Mouse (Mus musculus): ENCODE results near the gene Pcbd2. TPM values are rescaled to one million over a fixed set of nuclear protein-coding genes. Genes with fewer than 3 reads are reported as not detected.
"Not testable (repeated sequence)": the region's sequence is repeated elsewhere in the genome, so short reads cannot be mapped to it uniquely, and the experiment has no call there.

Gene Pcbd2
- 18.4 and 21.0 TPM in 2 replicates for polyA plus RNA-seq (2015; fragmentation: Nextera tagmentation; extraction: Ambion mirVana)

- Histone ChIP-seq H3K27ac (replicated peaks) (peak within 1 kb of the TSS; percentile 93), H3K36me3 (peaks cover 16% of the 10 kb centered on the region), H3K27me3 (no peaks in the 10 kb centered on the region), H3K9me3 (no peaks in the 10 kb centered on the region), H3K4me2 (replicated peaks) (peak within 1 kb of the TSS; percentile 64), H3K9ac (replicated peaks) (peak within 1 kb of the TSS; percentile 68), H3K4me1 (peaks cover 3% of the 10 kb centered on the region; the same call in 1 of the 2 replicates), H3K4me3 (peak within 1 kb of the TSS; percentile 50)
- under 1% methylated on average over 50 of the region's 73 CpGs for WGBS
- peak; percentile 93 for ATAC-seq (replicated peaks)
These were observed at the start of gene Pcbd2 for GRCm38 (mm10) chr13:55727120-55727838. Pcbd2 (plus strand) TSS chr13:55727368.

- Histone ChIP-seq H3K9me3 (no peaks in the 10 kb centered on the region), H3K4me2 (replicated peaks) (no peak overlapping the region), H3K4me1 (no peaks in the 10 kb centered on the region), H3K4me3 (no peak overlapping the region), H3K9ac (replicated peaks) (no peak overlapping the region), H3K27me3 (no peaks in the 10 kb centered on the region), H3K36me3 (peaks cover 43% of the 10 kb centered on the region), H3K27ac (replicated peaks) (no peak overlapping the region)
- ATAC-seq (replicated peaks) = no peak
- 82% methylated on average over 9 of the region's 9 CpGs for WGBS
These were observed 45.0 kb upstream of the Pcbd2 start for GRCm38 (mm10) chr13:55682201-55682600.

GRCm38 (mm10) chr13:55683581-55683980, 43.6 kb upstream of the Pcbd2 start:
- no peak overlapping the region for H3K27ac ChIP-seq (replicated peaks)
- H3K4me2 ChIP-seq (replicated peaks) = no peak overlapping the region
- no peaks in the 10 kb centered on the region for H3K27me3 ChIP-seq
- H3K9ac ChIP-seq (replicated peaks) = no peak overlapping the region
- no peaks in the 10 kb centered on the region for H3K4me1 ChIP-seq
- peaks cover 29% of the 10 kb centered on the region for H3K36me3 ChIP-seq
- 93% methylated on average over 3 of the region's 3 CpGs for WGBS
- ATAC-seq (replicated peaks) = no peak
- no peak overlapping the region for H3K4me3 ChIP-seq
- no peaks in the 10 kb centered on the region for H3K9me3 ChIP-seq

- Histone ChIP-seq H3K36me3 (peaks cover 5% of the 10 kb centered on the region; the same call in 1 of the 2 replicates), H3K4me1 (no peaks in the 10 kb centered on the region), H3K4me3 (no peak overlapping the region), H3K9ac (replicated peaks) (no peak overlapping the region), H3K9me3 (no peaks in the 10 kb centered on the region), H3K4me2 (replicated peaks) (no peak overlapping the region), H3K27me3 (no peaks in the 10 kb centered on the region), H3K27ac (replicated peaks) (no peak overlapping the region)
- ATAC-seq (replicated peaks) = no peak
- WGBS = 82% methylated on average over 9 of the region's 9 CpGs
These were observed 41.0 kb upstream of the Pcbd2 start for GRCm38 (mm10) chr13:55686107-55686633.

- no peaks in the 10 kb centered on the region for H3K36me3 ChIP-seq
- no peak overlapping the region for H3K9ac ChIP-seq (replicated peaks)
- no peak overlapping the region for H3K4me3 ChIP-seq
- H3K4me1 ChIP-seq = peaks cover 5% of the 10 kb centered on the region; the same call in 1 of the 2 replicates
- no peak overlapping the region for H3K4me2 ChIP-seq (replicated peaks)
- H3K27ac ChIP-seq (replicated peaks) = no peak overlapping the region
- no peaks in the 10 kb centered on the region for H3K9me3 ChIP-seq
- H3K27me3 ChIP-seq = no peaks in the 10 kb centered on the region
- ATAC-seq (replicated peaks) = no peak
- 13% methylated on average over 4 of the region's 4 CpGs for WGBS
These were observed 39.1 kb upstream of the Pcbd2 start for GRCm38 (mm10) chr13:55687927-55688602.

- Histone ChIP-seq H3K27me3 (no peaks in the 10 kb centered on the region), H3K9ac (replicated peaks) (peak within 1 kb of the TSS; percentile 100), H3K4me1 (peaks cover 32% of the 10 kb centered on the region), H3K27ac (replicated peaks) (peak within 1 kb of the TSS; percentile 99), H3K4me3 (peak within 1 kb of the TSS; percentile 100), H3K4me2 (replicated peaks) (peak within 1 kb of the TSS; percentile 67), H3K9me3 (no peaks in the 10 kb centered on the region), H3K36me3 (no peaks in the 10 kb centered on the region)
- peak; percentile 99 for ATAC-seq (replicated peaks)
- WGBS = 3% methylated on average over 50 of the region's 51 CpGs
These were observed 34.5 kb upstream of the Pcbd2 start, which contains the start of gene B230219D22Rik for GRCm38 (mm10) chr13:55692535-55693242. B230219D22Rik (plus strand) TSS chr13:55693124.

- no peaks in the 10 kb centered on the region for H3K27me3 ChIP-seq
- H3K36me3 ChIP-seq = no peaks in the 10 kb centered on the region
- peaks cover 33% of the 10 kb centered on the region for H3K4me1 ChIP-seq
- peak overlapping the region; percentile 100 for H3K9ac ChIP-seq (replicated peaks)
- under 1% methylated on average over 47 of the region's 70 CpGs for WGBS
- peak overlapping the region; percentile 60 for H3K4me2 ChIP-seq (replicated peaks)
- no peaks in the 10 kb centered on the region for H3K9me3 ChIP-seq
- ATAC-seq (replicated peaks) = peak; percentile 69
- peak overlapping the region; percentile 99 for H3K27ac ChIP-seq (replicated peaks)
- peak overlapping the region; percentile 100 for H3K4me3 ChIP-seq
These were observed 33.9 kb upstream of the Pcbd2 start for GRCm38 (mm10) chr13:55693243-55693721.

GRCm38 (mm10) chr13:55694110-55694509, 33.1 kb upstream of the Pcbd2 start:
- Histone ChIP-seq H3K9me3 (no peaks in the 10 kb centered on the region), H3K27ac (replicated peaks) (peak overlapping the region; percentile 99; the same call in 1 of the 2 replicates), H3K27me3 (no peaks in the 10 kb centered on the region), H3K9ac (replicated peaks) (peak overlapping the region; percentile 100), H3K4me2 (replicated peaks) (peak overlapping the region; percentile 60), H3K36me3 (peaks cover 6% of the 10 kb centered on the region), H3K4me1 (peaks cover 33% of the 10 kb centered on the region), H3K4me3 (peak overlapping the region; percentile 100)
- ATAC-seq (replicated peaks) = no peak
- WGBS = 15% methylated on average over 8 of the region's 8 CpGs

- peaks cover 23% of the 10 kb centered on the region for H3K36me3 ChIP-seq
- H3K27me3 ChIP-seq; H3K4me3 ChIP-seq; ATAC-seq (replicated peaks); H3K27ac ChIP-seq (replicated peaks); H3K4me2 ChIP-seq (replicated peaks); H3K9ac ChIP-seq (replicated peaks); H3K9me3 ChIP-seq: not testable (repeated sequence)
- peaks cover 33% of the 10 kb centered on the region for H3K4me1 ChIP-seq
- 100% methylated on average over 1 of the region's 3 CpGs for WGBS
These were observed 31.2 kb upstream of the Pcbd2 start for GRCm38 (mm10) chr13:55695989-55696388.

- H3K9ac ChIP-seq (replicated peaks) = no peak overlapping the region
- no peak overlapping the region for H3K27ac ChIP-seq (replicated peaks)
- H3K27me3 ChIP-seq = no peaks in the 10 kb centered on the region
- no peaks in the 10 kb centered on the region for H3K4me1 ChIP-seq
- no peaks in the 10 kb centered on the region for H3K9me3 ChIP-seq
- 82% methylated on average over 4 of the region's 4 CpGs for WGBS
- H3K4me2 ChIP-seq (replicated peaks) = no peak overlapping the region
- no peak overlapping the region for H3K4me3 ChIP-seq
- no peak for ATAC-seq (replicated peaks)
- H3K36me3 ChIP-seq = peaks cover 44% of the 10 kb centered on the region
These were observed 22.9 kb upstream of the Pcbd2 start for GRCm38 (mm10) chr13:55704301-55704700.

GRCm38 (mm10) chr13:55712846-55713245, 14.3 kb upstream of the Pcbd2 start:
- 90% methylated on average over 3 of the region's 3 CpGs for WGBS
- no peak overlapping the region for H3K4me3 ChIP-seq
- no peak overlapping the region for H3K4me2 ChIP-seq (replicated peaks)
- no peak overlapping the region for H3K27ac ChIP-seq (replicated peaks)
- H3K27me3 ChIP-seq = no peaks in the 10 kb centered on the region
- H3K9me3 ChIP-seq = no peaks in the 10 kb centered on the region
- peaks cover 22% of the 10 kb centered on the region for H3K4me1 ChIP-seq
- no peak for ATAC-seq (replicated peaks)
- peaks cover 3% of the 10 kb centered on the region; the same call in 1 of the 2 replicates for H3K36me3 ChIP-seq
- no peak overlapping the region for H3K9ac ChIP-seq (replicated peaks)

Measured in forebrain, embryonic 15.5 days (tissue).